ENCODE assay signal across 7 mouse cellular contexts in genomic region chr17:47694442-47694502, GRCm38 (mm10). TPM values are rescaled to one million over a fixed set of nuclear protein-coding genes. Genes with fewer than 3 reads are reported as not detected.
A peak's percentile ranks its signal among the peaks of the same experiment; 100 is the strongest.
DNase-seq lines count a peak whose midpoint lies in the region; ATAC-seq lines count a peak whose summit lies in the region.

Gene Gm21981 (minus strand): TSS chr17:47694455.

- DNase-seq in frontal cortex, postnatal 36 days (ENCODE audit: low spot score in 2 of 2): no peak
- no peak for DNase-seq in gastrocnemius, postnatal 4 days (ENCODE audit: low spot score in 2 of 2)

- peaks cover 26% of the 10 kb centered on the region for H3K4me1 ChIP-seq in megakaryocyte, embryonic 14.5 days
- H3K4me1 ChIP-seq in forebrain, embryonic 13.5 days: peaks cover 21% of the 10 kb centered on the region
- H3K4me1 ChIP-seq in limb, embryonic 15.5 days: peaks cover 21% of the 10 kb centered on the region
- peaks cover 19% of the 10 kb centered on the region for H3K4me1 ChIP-seq in stomach, embryonic 16.5 days (ENCODE audit: control insufficient read depth, insufficient read depth, low read length)

- peak within 1 kb of the TSS; percentile 93 for H3K4me3 ChIP-seq in megakaryocyte, embryonic 14.5 days (replicated peaks)
- H3K4me3 ChIP-seq in forebrain, embryonic 13.5 days: peak within 1 kb of the TSS; percentile 76
- H3K4me3 ChIP-seq in limb, embryonic 15.5 days: peak within 1 kb of the TSS; percentile 80
- H3K4me3 ChIP-seq in stomach, embryonic 16.5 days (replicated peaks; ENCODE audit: low read length): peak within 1 kb of the TSS; percentile 77

- WGBS in forebrain, embryonic 13.5 days: 4% methylated on average over 3 of the region's 3 CpGs
- 1% methylated on average over 3 of the region's 3 CpGs for WGBS in limb, embryonic 15.5 days
- WGBS in stomach, embryonic 16.5 days: 0% methylated on average over 3 of the region's 3 CpGs

- no peak for ATAC-seq in megakaryocyte, adult 5-6 weeks (ENCODE audit: poor library complexity, severe bottlenecking)
- no peak for ATAC-seq in forebrain, embryonic 13.5 days
- ATAC-seq in limb, embryonic 15.5 days (ENCODE audit: insufficient number of reproducible peaks, low FRiP score, low TSS enrichment, low read depth): no peak
- ATAC-seq in stomach, embryonic 16.5 days (ENCODE audit: insufficient read depth, low FRiP score): no peak

- peaks cover 86% of the 10 kb centered on the region for H3K27me3 ChIP-seq in megakaryocyte, embryonic 14.5 days (replicated peaks)
- peaks cover 14% of the 10 kb centered on the region for H3K27me3 ChIP-seq in forebrain, embryonic 13.5 days
- no peaks in the 10 kb centered on the region for H3K27me3 ChIP-seq in limb, embryonic 15.5 days
- no peaks in the 10 kb centered on the region for H3K27me3 ChIP-seq in stomach, embryonic 16.5 days (ENCODE audit: control insufficient read depth, insufficient read depth, low read length)

- peak within 1 kb of the TSS; percentile 40; the same call in 1 of the 2 replicates for H3K27ac ChIP-seq in forebrain, embryonic 13.5 days
- peak within 1 kb of the TSS; percentile 76 for H3K27ac ChIP-seq in limb, embryonic 15.5 days
- H3K27ac ChIP-seq in stomach, embryonic 16.5 days (ENCODE audit: low read length): peak within 1 kb of the TSS; percentile 64

- H3K9ac ChIP-seq in forebrain, embryonic 13.5 days: peak within 1 kb of the TSS; percentile 85
- peak within 1 kb of the TSS; percentile 83 for H3K9ac ChIP-seq in limb, embryonic 15.5 days
- H3K9ac ChIP-seq in stomach, embryonic 16.5 days (ENCODE audit: low read length): peak within 1 kb of the TSS; percentile 90

- H3K9me3 ChIP-seq in megakaryocyte, embryonic 14.5 days: no peaks in the 10 kb centered on the region
- no peaks in the 10 kb centered on the region for H3K9me3 ChIP-seq in forebrain, embryonic 13.5 days (replicated peaks)
- no peaks in the 10 kb centered on the region for H3K9me3 ChIP-seq in limb, embryonic 15.5 days
- H3K9me3 ChIP-seq in stomach, embryonic 16.5 days (replicated peaks; ENCODE audit: control insufficient read depth, low read length): no peaks in the 10 kb centered on the region

- no peaks in the 10 kb centered on the region for H3K36me3 ChIP-seq in megakaryocyte, embryonic 14.5 days (replicated peaks; ENCODE audit: low read length)
- H3K36me3 ChIP-seq in forebrain, embryonic 13.5 days (ENCODE audit: poor library complexity, severe bottlenecking): 0 out of 2 replicates have a peak, but pooled peaks cover 4% of the 10 kb centered on the region
- peaks cover 8% of the 10 kb centered on the region for H3K36me3 ChIP-seq in limb, embryonic 15.5 days
- no peaks in the 10 kb centered on the region for H3K36me3 ChIP-seq in stomach, embryonic 16.5 days (ENCODE audit: control insufficient read depth, insufficient read depth, low read length)

- H3K4me2 ChIP-seq in forebrain, embryonic 13.5 days: peak within 1 kb of the TSS; percentile 76
- peak within 1 kb of the TSS; percentile 87 for H3K4me2 ChIP-seq in limb, embryonic 15.5 days
- H3K4me2 ChIP-seq in stomach, embryonic 16.5 days (ENCODE audit: low read depth, low read length): peak within 1 kb of the TSS; percentile 97

RNA-seq across cellular contexts. Expression of gene Gm21981, which starts in this region (rescaled TPM):
- 0.25 TPM in 1 of 2 replicates, not detected in the other for polyA plus RNA-seq in megakaryocyte, embryonic 14.5 days (2012; ENCODE audit: insufficient read depth, low replicate concordance)
- total RNA-seq in megakaryocyte, adult 5-6 weeks (2015): not detected in 2 replicates
- total RNA-seq in megakaryocyte, adult 5-6 weeks (2017): not detected in 2 replicates
- 0.21 and 0.54 TPM in 2 replicates for polyA plus RNA-seq in forebrain, embryonic 13.5 days (2015; fragmentation: Nextera tagmentation; extraction: Ambion mirVana)
- 0.13 and 0.41 TPM in 2 replicates for polyA plus RNA-seq in limb, embryonic 15.5 days (2015; fragmentation: Nextera tagmentation; extraction: Ambion mirVana)
- 0.19 and 0.40 TPM in 2 replicates for polyA plus RNA-seq in stomach, embryonic 16.5 days (2015; fragmentation: Nextera tagmentation; extraction: Ambion mirVana)
- 1 to 10 TPM in 1 of 2 experiments, under 1 TPM in 1; 0.42 to 1.1 TPM for total RNA-seq in gastrocnemius, postnatal 4 days (2021)
